Mouse (Mus musculus) left cerebral cortex, adult 9 months (tissue): Measurements from ENCODE around the gene Cacna1c.

Experiments used
- DNase-seq, 2 experiments: peaks; one replicate each; pipeline ENCODE4 v3.0.0; 2022; ENCODE audit warnings: low spot score in 2 of 2

Cacna1c gene

GRCm38 (mm10) chr6:119057076-119057479 lies 139.1 kb downstream of the Cacna1c start:
- DNase-seq: no peak

- DNase-seq: no peak
These were observed 143.4 kb downstream of the Cacna1c start for GRCm38 (mm10) chr6:119052801-119053200.

- DNase-seq: no peak
These were observed 143.9 kb downstream of the Cacna1c start for GRCm38 (mm10) chr6:119052366-119052765.

GRCm38 (mm10) chr6:119051721-119052120 lies 144.5 kb downstream of the Cacna1c start:
- no peak for DNase-seq

GRCm38 (mm10) chr6:119047340-119047739 lies 148.9 kb downstream of the Cacna1c start:
- no peak for DNase-seq

- no peak for DNase-seq
These were observed 150.7 kb downstream of the Cacna1c start for GRCm38 (mm10) chr6:119045498-119045897.

- no peak for DNase-seq
These were observed 152.1 kb downstream of the Cacna1c start for GRCm38 (mm10) chr6:119044148-119044547.

- DNase-seq: no peak
These were observed 153.4 kb downstream of the Cacna1c start for GRCm38 (mm10) chr6:119042803-119043202.

GRCm38 (mm10) chr6:119040961-119041360 lies 155.3 kb downstream of the Cacna1c start:
- DNase-seq: no peak

- no peak for DNase-seq
These were observed 156.4 kb downstream of the Cacna1c start for GRCm38 (mm10) chr6:119039815-119040214.

- DNase-seq: no peak
These were observed 156.9 kb downstream of the Cacna1c start for GRCm38 (mm10) chr6:119039293-119039692.

GRCm38 (mm10) chr6:119037815-119038214 lies 158.4 kb downstream of the Cacna1c start:
- DNase-seq: no peak

GRCm38 (mm10) chr6:119037047-119037446 lies 159.2 kb downstream of the Cacna1c start:
- no peak for DNase-seq

- no peak for DNase-seq
These were observed 160.9 kb downstream of the Cacna1c start for GRCm38 (mm10) chr6:119035361-119035760.

GRCm38 (mm10) chr6:119034947-119035346 lies 161.3 kb downstream of the Cacna1c start:
- no peak for DNase-seq

GRCm38 (mm10) chr6:119027880-119028279 lies 168.3 kb downstream of the Cacna1c start:
- DNase-seq: no peak

GRCm38 (mm10) chr6:119022850-119023249 lies 173.4 kb downstream of the Cacna1c start:
- DNase-seq: no peak

- no peak for DNase-seq
These were observed 175.0 kb downstream of the Cacna1c start for GRCm38 (mm10) chr6:119021226-119021625.

GRCm38 (mm10) chr6:119018956-119019355 lies 177.3 kb downstream of the Cacna1c start:
- DNase-seq: no peak

- no peak for DNase-seq
These were observed 178.0 kb downstream of the Cacna1c start for GRCm38 (mm10) chr6:119018256-119018655.

- DNase-seq: no peak
These were observed 178.7 kb downstream of the Cacna1c start for GRCm38 (mm10) chr6:119017498-119017897.

GRCm38 (mm10) chr6:119015346-119015745 lies 180.9 kb downstream of the Cacna1c start:
- DNase-seq: no peak

- no peak for DNase-seq
These were observed 182.8 kb downstream of the Cacna1c start for GRCm38 (mm10) chr6:119013168-119014098.
